Mouse (Mus musculus) midbrain, embryonic 16.5 days (tissue): Measurements from ENCODE around the gene Zfp36l2. TPM values are rescaled to one million over a fixed set of nuclear protein-coding genes. Genes with fewer than 3 reads are reported as not detected.

Experiments used
- ATAC-seq: fragments of 200-750 bp; cut with Nextera tagmentation; 2 replicates; pipeline ENCODE4 v1.8.0; 2017; ENCODE audit warnings: moderate TSS enrichment
- H3K27ac ChIP-seq: fragments of 300-500 bp; sonication (generic); 2 replicates; pipeline ENCODE4 v1.5.1; 2014; ENCODE audit warnings: mild to moderate bottlenecking, low read length, mixed read lengths
- H3K27me3 ChIP-seq: fragments of 300-500 bp; sonication (generic); 2 replicates; pipeline ENCODE4 v1.6.1; 2014; ENCODE audit warnings: low read depth, low read length, mixed read lengths; ENCODE audit not compliant: control insufficient read depth, insufficient read depth
- H3K36me3 ChIP-seq: fragments of 300-500 bp; sonication (generic); 2 replicates; pipeline ENCODE4 v1.6.1; 2014; ENCODE audit warnings: mild to moderate bottlenecking, low read length, moderate library complexity, mixed read lengths; ENCODE audit not compliant: control insufficient read depth, insufficient read depth
- H3K4me1 ChIP-seq: fragments of 300-500 bp; sonication (generic); 2 replicates; pipeline ENCODE4 v1.6.1; 2014; ENCODE audit warnings: mild to moderate bottlenecking, low read length, mixed read lengths; ENCODE audit not compliant: control insufficient read depth, insufficient read depth
- H3K4me2 ChIP-seq: fragments of 300-500 bp; sonication (generic); 2 replicates; pipeline ENCODE4 v1.6.1; 2014; ENCODE audit warnings: mild to moderate bottlenecking, low read length, mixed read lengths
- H3K4me3 ChIP-seq: fragments of 300-500 bp; sonication (generic); 2 replicates; pipeline ENCODE4 v1.5.1; 2014; ENCODE audit warnings: low read depth, mild to moderate bottlenecking, low read length, moderate library complexity, mixed read lengths
- H3K9ac ChIP-seq: fragments of 300-500 bp; sonication (generic); 2 replicates; pipeline ENCODE4 v1.6.1; 2014; ENCODE audit warnings: low read depth, low read length, mixed read lengths
- H3K9me3 ChIP-seq: fragments of 300-500 bp; sonication (generic); replicated peaks from 2 replicates; pipeline ENCODE4 v1.6.1; 2014; ENCODE audit warnings: mild to moderate bottlenecking, low read length, mixed read lengths; ENCODE audit not compliant: control insufficient read depth, poor library complexity, severe bottlenecking
- WGBS: fragments of 180-500 bp; shearing (Covaris S2); extraction: QIAGEN DNeasy Blood & Tissue Kit; methylation state at CpG from one replicate; pipeline ENCODE4 v1.1.7; 2014; 5-methylcytosine and 5-hydroxymethylcytosine counted together
- polyA plus RNA-seq: library from polyadenylated mRNA; unstranded; fragments of >200 nt; fragmentation: Nextera tagmentation; extraction: Ambion mirVana; gene quantifications from 2 replicates; pipeline ENCODE4 v1.2.1, GENCODE M21; 2015

Zfp36l2 gene
- polyA plus RNA-seq, 1 experiment from 2014 or later: 3.6 TPM

DNA sequence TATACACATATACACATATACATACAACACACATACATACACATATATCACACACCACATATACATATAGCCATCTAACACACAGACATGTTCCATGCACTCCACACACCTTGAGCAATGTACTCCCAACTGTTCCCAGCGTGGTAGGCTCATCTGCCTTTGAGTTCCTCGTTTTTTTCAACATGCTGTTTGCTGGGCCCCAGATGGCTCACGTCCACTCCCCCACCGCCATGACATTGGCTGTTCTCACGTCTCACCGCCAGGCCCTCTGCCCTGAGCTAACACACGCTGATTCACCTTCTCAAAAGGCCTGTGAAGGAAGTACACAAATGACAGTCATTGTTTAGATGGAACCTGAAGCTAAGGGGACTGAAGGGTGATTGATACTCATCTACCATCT is 52.5 kb downstream of the Zfp36l2 start:
- H3K36me3 ChIP-seq: no peaks in the 10 kb centered on the region
- no peaks in the 10 kb centered on the region for H3K27me3 ChIP-seq
- WGBS: 71% methylated on average over 7 of the region's 7 CpGs
- H3K4me2 ChIP-seq: no peak overlapping the region
- no peak overlapping the region for H3K4me3 ChIP-seq
- no peak overlapping the region for H3K27ac ChIP-seq
- H3K9me3 ChIP-seq: no peaks in the 10 kb centered on the region
- no peak overlapping the region for H3K9ac ChIP-seq
- no peaks in the 10 kb centered on the region for H3K4me1 ChIP-seq
- no peak for ATAC-seq
